Mouse (Mus musculus): Measurements from ENCODE around the gene Manf. TPM values are rescaled to one million over a fixed set of nuclear protein-coding genes. Genes with fewer than 3 reads are reported as not detected.

Manf gene
- polyA plus RNA-seq, 1 experiment from 2014 or later = 360 TPM

DNA sequence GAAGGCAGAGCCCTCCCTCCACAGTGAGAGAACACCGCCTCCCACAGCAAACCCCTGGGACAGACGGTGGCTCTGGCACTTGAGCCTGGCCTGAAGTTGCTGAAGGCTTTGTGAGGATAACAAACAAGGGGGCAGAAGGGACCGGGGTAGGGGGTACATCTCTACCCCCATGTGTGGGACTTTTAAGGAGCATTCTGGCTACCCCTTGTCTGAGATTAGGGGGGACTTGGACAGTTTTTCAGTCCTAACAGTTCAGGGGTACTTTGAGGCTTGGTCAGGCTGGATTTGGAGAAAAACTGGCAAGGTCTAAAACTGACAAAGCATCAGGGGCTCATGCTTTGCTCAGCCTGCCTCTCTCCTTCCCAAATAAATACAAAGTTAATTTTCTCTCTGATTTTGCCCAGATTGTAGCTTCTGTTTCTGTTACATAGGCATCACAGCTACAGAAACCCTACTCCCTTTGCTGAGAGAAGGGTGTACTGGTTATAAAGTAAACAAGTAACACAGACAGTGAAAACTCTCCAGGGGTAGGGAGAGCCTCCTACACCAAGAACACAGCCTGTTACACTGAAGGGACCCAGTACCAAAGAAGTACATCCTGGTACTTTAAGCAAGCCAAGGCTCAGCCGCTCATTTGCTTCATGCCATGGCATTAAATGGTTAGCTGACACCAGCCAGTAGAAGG, 10.6 kb downstream of the Manf start:
- no peak for ATAC-seq
- H3K27ac ChIP-seq = no peak overlapping the region
- H3K4me3 ChIP-seq (replicated peaks) = no peak overlapping the region
- H3K4me1 ChIP-seq (replicated peaks) = peaks cover 28% of the 10 kb centered on the region
- peaks cover 37% of the 10 kb centered on the region for H3K36me3 ChIP-seq
- no peaks in the 10 kb centered on the region for H3K27me3 ChIP-seq (replicated peaks)
- 64% methylated on average over 4 of the region's 4 CpGs for WGBS
- no peak overlapping the region for H3K9ac ChIP-seq
- H3K9me3 ChIP-seq = no peaks in the 10 kb centered on the region
- no peak overlapping the region for H3K4me2 ChIP-seq (replicated peaks)

DNA sequence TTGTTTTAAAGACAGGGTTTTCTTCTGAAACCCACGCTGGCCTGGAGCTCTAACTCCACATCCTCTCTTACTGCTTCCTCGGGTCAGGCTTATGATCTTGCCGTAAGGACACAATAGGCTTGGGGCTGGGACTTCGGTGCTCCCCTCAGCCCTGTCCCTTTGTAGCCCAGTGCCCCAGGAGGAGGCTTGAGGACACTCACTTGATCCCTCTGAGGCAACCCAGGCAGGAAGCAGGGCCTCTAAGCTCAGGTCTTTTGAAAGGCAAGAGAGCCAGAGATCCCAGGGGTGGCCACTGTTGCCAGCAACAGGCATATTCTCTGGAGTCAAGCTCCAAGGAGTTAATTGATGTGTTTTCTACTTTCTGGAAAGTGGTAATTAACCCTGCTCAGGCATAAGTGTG, 12.3 kb downstream of the Manf start:
- Histone ChIP-seq H3K4me3 (replicated peaks) (no peak overlapping the region), H3K36me3 (peaks cover 43% of the 10 kb centered on the region), H3K27ac (no peak overlapping the region), H3K27me3 (replicated peaks) (no peaks in the 10 kb centered on the region), H3K9me3 (no peaks in the 10 kb centered on the region), H3K4me1 (replicated peaks) (peaks cover 15% of the 10 kb centered on the region), H3K9ac (no peak overlapping the region), H3K4me2 (replicated peaks) (no peak overlapping the region)
- no peak for ATAC-seq
- WGBS = 75% methylated on average over 4 of the region's 4 CpGs

DNA sequence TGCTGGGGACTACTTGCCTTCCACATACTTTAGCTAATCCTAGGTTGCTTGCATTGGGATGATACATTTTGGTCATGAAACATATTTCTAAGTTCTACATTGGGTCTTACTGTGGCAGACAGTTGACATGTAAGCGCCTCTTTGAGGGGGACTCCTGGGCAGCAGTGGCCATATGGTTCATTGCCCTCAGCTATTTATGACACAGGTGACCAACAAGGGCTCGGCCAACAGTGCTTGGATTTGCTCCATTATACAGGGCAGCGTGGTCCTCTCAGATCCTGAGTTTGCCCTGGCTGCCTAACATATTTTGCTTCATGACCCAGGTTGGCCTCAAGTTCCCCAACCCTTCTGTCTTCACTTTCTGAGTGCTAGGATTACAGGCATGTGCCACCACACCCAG, 15.1 kb downstream of the Manf start:
- no peak overlapping the region for H3K4me3 ChIP-seq (replicated peaks)
- no peak for ATAC-seq
- no peak overlapping the region for H3K27ac ChIP-seq
- 82% methylated on average over 3 of the region's 3 CpGs for WGBS
- H3K9me3 ChIP-seq = no peaks in the 10 kb centered on the region
- no peak overlapping the region for H3K9ac ChIP-seq
- no peaks in the 10 kb centered on the region for H3K27me3 ChIP-seq (replicated peaks)
- H3K4me2 ChIP-seq (replicated peaks) = no peak overlapping the region
- H3K4me1 ChIP-seq (replicated peaks) = 0 out of 2 replicates have a peak, but pooled peaks cover 4% of the 10 kb centered on the region
- peaks cover 28% of the 10 kb centered on the region for H3K36me3 ChIP-seq

DNA sequence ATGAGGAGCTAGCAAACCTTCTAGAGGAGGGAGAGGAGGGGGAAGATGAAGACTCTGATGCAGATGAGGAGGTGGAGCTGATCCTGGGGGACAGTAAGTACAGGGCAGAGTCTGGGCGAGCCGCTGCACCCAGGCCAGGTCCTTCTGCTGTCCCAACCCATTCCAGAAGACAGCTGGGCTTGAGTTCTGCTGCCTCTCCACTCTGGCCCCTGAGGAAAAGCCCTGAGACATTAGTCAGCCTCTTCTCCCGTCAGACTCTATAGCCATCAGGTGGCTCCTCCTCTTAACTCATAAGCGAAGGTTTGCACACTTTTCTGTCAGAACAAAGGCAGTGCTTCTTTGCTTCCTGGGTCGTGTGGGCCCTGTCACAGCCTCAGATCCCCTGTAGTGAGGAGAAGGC, 17.6 kb downstream of the Manf start:
- Histone ChIP-seq H3K27me3 (replicated peaks) (no peaks in the 10 kb centered on the region), H3K9me3 (no peaks in the 10 kb centered on the region), H3K36me3 (peaks cover 19% of the 10 kb centered on the region), H3K9ac (no peak overlapping the region), H3K4me2 (replicated peaks) (no peak overlapping the region), H3K4me3 (replicated peaks) (no peak overlapping the region), H3K27ac (no peak overlapping the region), H3K4me1 (replicated peaks) (no peaks in the 10 kb centered on the region)
- 85% methylated on average over 5 of the region's 5 CpGs for WGBS
- no peak for ATAC-seq

DNA sequence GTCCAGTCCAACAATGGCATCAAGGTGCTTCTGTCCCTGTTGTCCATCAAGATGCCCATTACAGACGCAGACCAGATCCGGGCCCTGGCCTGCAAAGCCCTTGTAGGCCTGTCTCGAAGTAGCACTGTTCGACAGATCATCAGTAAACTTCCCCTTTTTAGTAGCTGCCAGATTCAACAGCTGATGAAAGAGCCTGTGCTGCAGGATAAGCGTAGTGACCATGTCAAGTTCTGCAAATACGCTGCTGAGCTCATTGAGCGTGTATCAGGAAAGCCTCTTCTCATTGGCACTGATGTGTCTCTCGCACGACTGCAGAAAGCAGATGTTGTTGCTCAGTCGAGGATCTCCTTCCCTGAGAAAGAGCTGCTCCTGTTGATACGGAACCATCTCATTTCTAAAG, 33.7 kb downstream of the Manf start:
- 85% methylated on average over 11 of the region's 11 CpGs for WGBS

DNA sequence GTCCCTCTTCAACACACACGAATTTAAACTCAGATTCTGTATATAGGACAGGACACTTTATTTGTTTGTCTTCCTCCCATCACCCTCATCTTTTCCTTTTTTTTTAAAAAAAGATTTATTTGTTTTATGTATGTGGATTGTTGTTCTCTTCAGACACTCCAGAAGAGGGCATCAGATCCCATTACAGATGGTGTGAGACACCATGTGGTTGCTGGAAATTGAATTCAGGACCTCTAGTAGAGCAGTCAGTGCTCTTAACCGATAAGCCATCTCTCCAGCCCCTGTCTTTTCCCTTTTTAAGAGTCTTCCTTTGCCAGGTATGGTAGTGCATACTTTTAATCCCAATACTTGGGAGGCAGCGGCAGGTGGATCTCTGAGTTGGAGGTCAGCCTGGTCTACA, 35.1 kb downstream of the Manf start:
- 87% methylated on average over 3 of the region's 3 CpGs for WGBS
- H3K27me3 ChIP-seq (replicated peaks) = no peaks in the 10 kb centered on the region
- H3K4me1 ChIP-seq (replicated peaks) = no peaks in the 10 kb centered on the region
- ATAC-seq = no peak
- no peak overlapping the region for H3K27ac ChIP-seq
- H3K9me3 ChIP-seq = no peaks in the 10 kb centered on the region
- H3K36me3 ChIP-seq = peaks cover 20% of the 10 kb centered on the region
- no peak overlapping the region for H3K4me2 ChIP-seq (replicated peaks)
- H3K4me3 ChIP-seq (replicated peaks) = no peak overlapping the region
- no peak overlapping the region for H3K9ac ChIP-seq

More for the DNA sequence above, 33.7 kb downstream of the Manf start:
- H3K9me3 ChIP-seq = no peaks in the 10 kb centered on the region
- H3K27ac ChIP-seq = no peak overlapping the region
- no peak overlapping the region for H3K4me3 ChIP-seq (replicated peaks)
- H3K9ac ChIP-seq = no peak overlapping the region
- peaks cover 20% of the 10 kb centered on the region for H3K36me3 ChIP-seq
- no peaks in the 10 kb centered on the region for H3K4me1 ChIP-seq (replicated peaks)
- no peak overlapping the region for H3K4me2 ChIP-seq (replicated peaks)
- no peak for ATAC-seq
- H3K27me3 ChIP-seq (replicated peaks) = no peaks in the 10 kb centered on the region

DNA sequence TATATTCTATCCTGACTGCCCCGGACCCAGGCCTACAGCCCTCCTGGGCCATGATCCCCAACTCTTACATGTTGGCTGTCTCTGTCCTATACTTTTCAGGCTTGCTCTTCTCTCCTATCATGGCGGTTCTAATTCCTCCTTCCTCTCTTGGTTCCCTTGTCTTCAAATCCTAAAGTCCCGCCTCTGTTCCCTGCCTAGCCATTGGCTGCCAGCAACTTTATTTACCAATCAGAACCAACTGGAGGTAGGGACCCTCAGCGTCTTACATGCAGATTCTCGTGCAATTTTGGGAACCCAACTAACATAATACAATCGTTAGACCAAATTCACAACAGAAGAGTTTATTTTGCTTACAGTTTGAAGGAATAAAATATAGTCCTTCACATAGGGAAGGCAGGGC, 49.0 kb downstream of the Manf start:
- H3K36me3 ChIP-seq = peaks cover 28% of the 10 kb centered on the region
- H3K27ac ChIP-seq = no peak overlapping the region
- no peaks in the 10 kb centered on the region for H3K27me3 ChIP-seq (replicated peaks)

DNA sequence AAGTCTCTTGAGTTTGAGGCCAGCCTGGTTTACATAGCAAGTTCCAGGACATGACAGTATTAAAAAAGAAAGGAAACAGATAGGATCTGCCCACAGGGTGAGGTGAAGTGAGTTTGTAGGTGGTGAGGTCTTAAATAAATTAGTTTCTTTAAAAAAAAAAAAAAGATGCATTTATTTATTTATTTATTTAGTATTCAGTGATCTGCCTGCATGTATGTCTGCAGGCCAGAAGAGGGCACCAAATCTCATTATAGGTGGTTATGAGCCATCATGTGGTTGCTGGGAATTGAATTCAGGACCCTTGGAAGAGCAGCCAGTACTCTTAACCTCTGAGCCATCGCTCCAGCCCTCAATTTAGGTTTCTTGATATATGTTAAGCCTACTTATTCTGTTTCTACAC, 51.2 kb downstream of the Manf start:
- Histone ChIP-seq H3K27me3 (replicated peaks) (no peaks in the 10 kb centered on the region), H3K9ac (no peak overlapping the region), H3K4me3 (replicated peaks) (no peak overlapping the region), H3K4me1 (replicated peaks) (no peaks in the 10 kb centered on the region), H3K4me2 (replicated peaks) (no peak overlapping the region), H3K27ac (no peak overlapping the region), H3K9me3 (no peaks in the 10 kb centered on the region), H3K36me3 (peaks cover 22% of the 10 kb centered on the region)
- no peak for ATAC-seq
- 94% methylated on average over 1 of the region's 1 CpGs for WGBS

More for the DNA sequence above, 49.0 kb downstream of the Manf start:
- ATAC-seq = no peak
- Histone ChIP-seq H3K9me3 (no peaks in the 10 kb centered on the region), H3K4me3 (replicated peaks) (no peak overlapping the region), H3K4me2 (replicated peaks) (no peak overlapping the region), H3K9ac (no peak overlapping the region), H3K4me1 (replicated peaks) (no peaks in the 10 kb centered on the region)
- 93% methylated on average over 6 of the region's 6 CpGs for WGBS

DNA sequence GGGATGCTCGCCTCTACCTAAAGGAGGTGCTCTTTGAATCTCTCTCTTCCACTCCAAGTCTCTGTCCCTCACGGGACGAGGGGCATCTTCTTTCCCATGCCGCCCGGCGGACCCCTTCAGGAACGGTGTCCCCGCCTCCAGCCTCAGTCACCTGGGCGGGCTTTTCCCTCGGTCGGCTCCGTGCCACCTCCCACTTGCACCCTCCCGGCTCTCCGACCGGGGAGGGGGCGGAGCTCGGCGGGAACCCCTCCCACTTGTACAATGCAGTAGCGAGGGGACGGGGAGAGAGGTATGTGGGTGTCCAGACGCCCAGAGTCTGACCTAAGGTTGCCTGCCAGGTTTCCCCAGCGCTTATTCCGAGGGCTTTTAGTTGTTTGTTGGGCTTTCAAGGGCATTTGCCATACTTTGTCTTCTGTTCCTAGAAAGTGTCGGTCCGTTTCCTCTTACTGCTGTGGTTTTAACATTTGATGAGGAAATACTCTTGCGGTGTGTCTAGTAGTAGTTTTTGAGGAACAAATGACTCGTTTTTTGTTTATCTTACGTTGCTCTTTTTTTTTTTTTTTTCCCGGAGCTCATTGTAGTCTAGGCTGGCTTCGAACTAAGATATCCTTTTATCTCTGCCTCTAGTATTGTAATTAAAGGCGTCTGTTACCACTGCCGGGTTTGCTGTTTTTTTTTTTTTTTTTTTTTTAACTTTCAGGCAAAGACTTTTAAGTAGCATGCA, 69.2 kb downstream of the Manf start:
- H3K9me3 ChIP-seq = no peaks in the 10 kb centered on the region
- under 1% methylated on average over 32 of the region's 32 CpGs for WGBS
- H3K4me1 ChIP-seq (replicated peaks) = no peaks in the 10 kb centered on the region
- H3K9ac ChIP-seq = peak overlapping the region; percentile 93
- H3K36me3 ChIP-seq = no peaks in the 10 kb centered on the region
- H3K4me2 ChIP-seq (replicated peaks) = peak overlapping the region; percentile 69
- no peaks in the 10 kb centered on the region for H3K27me3 ChIP-seq (replicated peaks)
- peak overlapping the region; percentile 99 for H3K4me3 ChIP-seq (replicated peaks)
- H3K27ac ChIP-seq = peak overlapping the region; percentile 96
- peak; percentile 92 for ATAC-seq

DNA sequence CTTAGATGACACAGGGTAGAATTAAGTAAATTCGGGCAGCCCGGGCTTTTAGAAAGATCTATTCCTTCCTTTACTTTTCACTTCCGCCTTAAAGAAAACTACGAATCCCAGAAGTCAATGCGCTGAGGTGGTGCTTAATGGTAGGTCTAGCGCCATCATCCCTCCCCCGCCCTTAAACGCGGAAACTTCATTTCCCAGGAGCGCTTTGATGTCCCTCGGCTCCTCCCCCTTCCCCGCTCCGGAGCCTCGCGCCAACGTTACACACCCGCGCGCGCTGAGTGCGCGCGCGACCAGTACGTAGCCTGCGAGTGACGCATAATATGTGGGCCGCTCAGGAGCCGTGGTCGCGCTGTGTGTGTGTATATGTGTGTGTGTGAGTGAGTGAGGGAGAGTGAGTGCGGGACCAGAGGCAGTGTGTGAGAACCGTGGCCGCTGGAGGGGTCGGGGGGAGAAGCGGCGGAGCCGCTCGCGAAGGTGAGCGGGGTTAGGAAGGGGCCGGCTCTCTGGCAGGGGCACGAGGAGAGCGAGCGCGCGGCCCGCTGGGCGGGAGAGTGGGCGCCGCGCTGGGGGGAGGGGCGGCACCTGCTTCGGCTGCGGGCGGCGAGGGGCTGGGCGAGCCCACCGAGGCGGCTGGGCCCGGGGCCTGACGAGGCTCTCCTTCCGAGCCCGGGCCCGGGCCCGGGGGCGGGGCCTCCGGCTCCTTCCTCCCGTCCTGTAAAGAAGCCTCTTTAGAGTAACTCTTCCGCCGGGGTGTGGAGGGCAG, 70.0 kb downstream of the Manf start, which contains the start of gene Dcaf1:
Gene Dcaf1, plus strand, starts transcription at position 257 of the 763 bp plus-strand sequence.
- Histone ChIP-seq H3K27me3 (replicated peaks) (no peaks in the 10 kb centered on the region), H3K9ac (peak within 1 kb of the TSS; percentile 93), H3K4me2 (replicated peaks) (peak within 1 kb of the TSS; percentile 69), H3K9me3 (no peaks in the 10 kb centered on the region), H3K36me3 (no peaks in the 10 kb centered on the region), H3K27ac (peak within 1 kb of the TSS; percentile 96), H3K4me3 (replicated peaks) (peak within 1 kb of the TSS; percentile 99), H3K4me1 (replicated peaks) (no peaks in the 10 kb centered on the region)
- peak; percentile 97 for ATAC-seq
- WGBS = under 1% methylated on average over 53 of the region's 71 CpGs

DNA sequence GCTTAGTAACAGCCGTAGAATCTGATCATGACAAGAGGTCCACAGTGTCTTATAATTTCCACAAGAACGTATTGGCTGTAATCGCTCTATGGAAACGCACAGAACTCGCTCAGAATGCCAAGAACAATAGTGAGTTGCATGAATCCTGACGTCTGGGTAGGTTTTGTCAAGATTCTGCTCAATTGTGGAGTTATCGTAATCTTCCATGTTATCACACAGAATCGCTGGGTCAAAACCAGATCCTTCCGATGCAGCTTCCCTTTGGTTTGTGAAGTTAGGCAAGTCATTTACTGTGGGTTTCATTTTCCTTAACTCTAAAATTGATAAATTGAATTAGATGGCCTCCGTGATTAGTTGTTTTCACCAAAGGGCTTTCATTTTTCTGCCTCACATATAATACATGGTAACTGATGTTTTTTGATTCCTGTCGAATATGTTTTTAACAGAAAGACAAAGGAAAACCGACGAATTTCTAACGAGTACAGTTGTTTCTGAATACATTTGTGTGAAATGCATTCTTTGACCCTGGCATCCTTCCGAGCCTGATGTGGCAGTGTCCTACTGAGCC, 70.6 kb downstream of the Manf start:
- no peaks in the 10 kb centered on the region for H3K36me3 ChIP-seq
- H3K9ac ChIP-seq = no peak overlapping the region; the same call in 1 of the 2 replicates
- 46% methylated on average over 15 of the region's 15 CpGs for WGBS
- H3K9me3 ChIP-seq = no peaks in the 10 kb centered on the region
- peak overlapping the region; percentile 50 for H3K4me2 ChIP-seq (replicated peaks)
- H3K27ac ChIP-seq = no peak overlapping the region
- H3K4me1 ChIP-seq (replicated peaks) = no peaks in the 10 kb centered on the region
- no peaks in the 10 kb centered on the region for H3K27me3 ChIP-seq (replicated peaks)
- H3K4me3 ChIP-seq (replicated peaks) = peak overlapping the region; percentile 99
- ATAC-seq = no peak

DNA sequence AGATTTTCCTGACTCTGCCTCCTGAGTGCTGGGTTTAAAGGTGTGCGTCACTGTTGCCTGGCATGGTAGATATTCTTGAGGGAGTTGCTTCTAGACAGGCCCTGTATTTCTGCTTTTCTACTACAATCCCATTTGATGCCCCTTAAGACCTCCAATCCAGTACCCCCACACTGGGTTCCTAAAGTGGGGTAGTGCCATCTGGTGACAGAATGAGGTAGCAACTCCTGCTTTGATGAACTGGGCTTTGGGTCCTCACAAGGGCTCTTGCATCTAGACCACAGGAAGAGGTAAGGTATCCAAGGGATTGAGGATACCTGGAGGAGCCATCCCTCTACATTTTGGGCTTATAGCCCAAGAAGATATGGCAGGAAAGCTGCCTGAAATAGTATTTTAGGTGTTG, 72.6 kb downstream of the Manf start:
- no peak for ATAC-seq
- Histone ChIP-seq H3K4me1 (replicated peaks) (no peaks in the 10 kb centered on the region), H3K4me2 (replicated peaks) (no peak overlapping the region), H3K36me3 (no peaks in the 10 kb centered on the region), H3K27me3 (replicated peaks) (no peaks in the 10 kb centered on the region), H3K4me3 (replicated peaks) (no peak overlapping the region), H3K27ac (no peak overlapping the region), H3K9ac (no peak overlapping the region), H3K9me3 (no peaks in the 10 kb centered on the region)
- 90% methylated on average over 1 of the region's 1 CpGs for WGBS
